Mouse (Mus musculus) kidney, adult 2 months (tissue): ENCODE measurements around the gene Epha1.

ENCODE experiments used
- CTCF ChIP-seq: fragments of 200-500 bp; conservative IDR thresholded peaks from 2 replicates; pipeline ENCODE4 v1.5.1; 2011; ENCODE audit warnings: low read depth, mild to moderate bottlenecking, control low read depth, low read length, moderate library complexity, mixed read lengths; ENCODE audit not compliant: insufficient read depth, insufficient read length
- POLR2A ChIP-seq: fragments of 200-500 bp; IDR thresholded peaks from one replicate; pipeline ENCODE4 v1.6.1; 2011; ENCODE audit warnings: low read depth, low read length, control low read depth

- peak; percentile 58 for TF ChIP-seq CTCF
- TF ChIP-seq POLR2A: no peak
These were observed 24.1 kb downstream of the Epha1 start for GRCm38 (mm10) chr6:42349006-42349425.
